Mouse (Mus musculus) c-Kit-negative CD71-positive TER-119-positive erythroid progenitor cells, embryonic 14.5 days (primary cell): Measurements from ENCODE around the gene Ldlrad3.

Experiments
- DNase-seq: peaks from one replicate; pipeline ENCODE4 v3.0.0-alpha.2; 2013; ENCODE audit warnings: low read depth, low spot score

The Ldlrad3 gene

GRCm38 (mm10) chr2:102190956-102191355 is 4.8 kb upstream of the Ldlrad3 start:
- DNase-seq = no peak

DNA sequence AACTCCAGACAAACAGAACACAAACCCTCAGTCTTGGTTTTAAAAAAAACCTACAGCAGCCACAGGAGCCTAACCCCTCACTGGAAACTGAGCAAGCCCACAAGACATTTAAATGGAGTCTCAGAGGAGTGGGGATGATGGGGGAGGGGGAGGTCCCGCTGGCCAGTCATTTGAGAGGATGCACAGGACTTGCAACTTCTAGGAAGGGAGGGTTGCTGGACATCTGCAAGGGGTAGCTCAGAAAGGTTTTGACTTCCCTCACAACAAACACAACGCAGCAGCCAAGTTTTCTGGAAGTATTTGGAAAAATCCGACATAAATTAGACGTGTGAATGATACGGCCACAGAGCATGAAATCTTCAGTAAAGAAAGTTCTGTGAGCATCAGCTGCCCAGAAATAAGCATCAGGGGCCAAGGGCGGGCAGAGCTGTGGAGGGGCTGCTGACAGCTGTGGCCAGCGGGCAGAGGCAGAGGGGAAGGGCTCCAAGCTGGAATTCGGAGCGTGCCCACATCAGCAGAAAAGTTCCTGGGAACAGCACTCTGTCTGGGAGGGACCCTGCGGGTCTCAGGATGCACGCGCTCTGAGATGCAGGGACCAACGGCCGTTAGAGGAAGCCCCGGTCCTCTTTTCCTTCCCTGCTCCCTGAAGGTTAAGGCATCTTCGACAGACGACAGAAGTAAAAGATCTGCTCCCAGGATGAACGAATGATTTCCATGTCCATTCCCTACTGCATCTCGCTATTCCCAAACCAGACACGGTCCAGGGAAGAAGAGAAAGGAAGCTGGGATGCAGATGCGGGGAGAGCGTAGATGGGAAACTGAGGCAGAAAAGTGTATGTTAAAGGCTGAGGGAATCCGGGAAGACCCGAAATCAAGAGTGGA is 875 bp downstream of the Ldlrad3 start:
- no peak for DNase-seq

GRCm38 (mm10) chr2:102183720-102184480 is 2.3 kb downstream of the Ldlrad3 start:
- no peak for DNase-seq

DNA sequence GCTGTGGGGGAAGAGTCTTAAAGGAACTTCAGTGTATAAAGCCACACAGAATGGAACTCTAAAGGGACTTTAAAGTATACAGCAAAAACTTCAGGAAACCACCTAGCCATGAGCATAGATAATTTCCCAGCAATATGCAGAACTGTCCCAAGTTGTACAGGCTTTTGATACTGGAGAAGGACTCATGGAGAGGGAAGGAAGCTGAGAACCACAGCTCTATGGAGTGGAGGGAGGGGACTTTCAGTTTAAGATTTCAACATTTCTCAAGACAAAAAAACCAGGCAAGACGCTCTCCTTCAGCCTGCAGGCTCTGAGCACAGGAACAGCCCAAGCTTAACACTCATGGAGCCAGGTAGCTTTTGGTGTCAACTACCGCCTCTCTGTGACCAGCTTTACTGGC is 4.7 kb downstream of the Ldlrad3 start:
- no peak for DNase-seq

DNA sequence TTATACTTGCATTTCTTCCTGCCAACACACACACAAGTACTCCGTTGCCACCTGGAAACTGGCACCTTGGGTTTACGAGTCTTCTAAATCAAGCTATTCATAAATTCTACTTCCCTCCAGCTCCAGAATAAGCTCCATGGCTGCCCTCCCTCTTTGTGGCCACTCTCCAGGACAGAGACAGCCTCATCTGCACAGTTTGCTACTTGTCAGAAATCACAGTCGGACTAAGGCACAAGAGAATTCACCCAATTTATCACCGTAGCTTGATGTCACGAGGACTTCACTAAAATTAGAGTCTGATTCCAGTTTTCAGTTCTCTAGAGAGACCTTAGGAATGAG is 9.8 kb downstream of the Ldlrad3 start:
- no peak for DNase-seq

GRCm38 (mm10) chr2:102175741-102176433 is 10.3 kb downstream of the Ldlrad3 start:
- no peak for DNase-seq

DNA sequence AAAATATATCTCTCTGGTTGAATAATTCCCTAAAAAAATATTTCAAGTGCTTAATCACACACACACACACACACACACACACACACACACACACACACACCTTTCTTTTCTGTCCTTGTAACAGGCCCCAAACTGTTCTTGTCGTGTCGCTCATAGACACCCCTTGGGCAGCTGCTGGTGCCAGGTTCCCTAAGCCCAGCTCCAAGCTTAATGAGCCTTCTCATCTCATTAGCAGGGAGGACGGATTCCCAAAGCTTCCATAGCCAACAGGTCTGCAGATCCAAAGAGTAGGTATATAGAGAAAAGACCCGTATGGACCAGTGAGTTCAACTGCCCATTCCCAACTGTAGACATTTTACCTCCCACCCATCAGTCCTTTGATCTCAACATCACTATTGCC is 13.7 kb downstream of the Ldlrad3 start:
- DNase-seq = no peak

GRCm38 (mm10) chr2:102166550-102167325 is 19.4 kb downstream of the Ldlrad3 start:
- no peak for DNase-seq

- DNase-seq = no peak
Observed at GRCm38 (mm10) chr2:102163106-102163505, 23.1 kb downstream of the Ldlrad3 start.

- no peak for DNase-seq
Observed at GRCm38 (mm10) chr2:102157555-102157954, 28.6 kb downstream of the Ldlrad3 start.

- DNase-seq = no peak
Observed at GRCm38 (mm10) chr2:102157010-102157409, 29.2 kb downstream of the Ldlrad3 start.

DNA sequence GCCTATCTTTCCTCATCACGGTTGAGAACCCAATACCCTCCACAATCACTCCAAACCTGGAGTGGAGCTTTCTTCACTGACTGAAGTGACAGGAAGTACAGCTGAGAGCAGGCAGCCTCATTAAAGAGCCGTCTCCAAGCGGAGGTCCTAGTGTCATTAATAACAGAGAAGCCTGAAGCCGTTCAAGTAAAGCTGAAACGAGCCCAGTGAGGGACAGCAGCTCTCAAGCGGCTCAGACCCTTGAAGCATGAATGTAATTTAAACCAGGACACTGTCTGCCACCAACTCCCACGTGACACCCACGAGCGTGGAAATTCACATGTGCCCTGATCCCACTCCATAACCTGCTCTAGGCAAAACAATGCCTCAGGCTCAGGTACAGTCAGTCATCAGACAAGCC is 29.7 kb downstream of the Ldlrad3 start:
- DNase-seq = no peak

GRCm38 (mm10) chr2:102155306-102156015 is 30.7 kb downstream of the Ldlrad3 start:
- DNase-seq = no peak

GRCm38 (mm10) chr2:102154771-102155211 is 31.4 kb downstream of the Ldlrad3 start:
- no peak for DNase-seq

DNA sequence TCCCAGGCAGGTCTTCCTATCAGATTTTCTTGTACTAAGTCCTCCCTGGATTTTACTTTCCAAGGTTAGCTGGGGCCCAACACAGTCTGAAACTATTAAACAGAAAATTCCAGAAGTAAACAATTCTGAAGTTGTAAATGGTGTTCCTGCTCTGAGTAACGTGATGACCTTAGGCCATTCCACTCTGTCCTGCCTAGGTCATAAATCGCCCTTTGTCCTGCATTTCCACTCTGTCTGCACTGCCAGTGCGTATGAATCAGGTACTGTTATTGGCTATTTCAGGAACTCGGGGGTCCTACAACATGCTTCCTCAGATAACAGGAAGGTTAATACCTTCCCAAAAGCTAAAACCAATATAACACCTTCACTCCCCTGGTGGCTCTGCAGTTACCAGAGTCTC is 31.9 kb downstream of the Ldlrad3 start:
- DNase-seq = no peak

DNA sequence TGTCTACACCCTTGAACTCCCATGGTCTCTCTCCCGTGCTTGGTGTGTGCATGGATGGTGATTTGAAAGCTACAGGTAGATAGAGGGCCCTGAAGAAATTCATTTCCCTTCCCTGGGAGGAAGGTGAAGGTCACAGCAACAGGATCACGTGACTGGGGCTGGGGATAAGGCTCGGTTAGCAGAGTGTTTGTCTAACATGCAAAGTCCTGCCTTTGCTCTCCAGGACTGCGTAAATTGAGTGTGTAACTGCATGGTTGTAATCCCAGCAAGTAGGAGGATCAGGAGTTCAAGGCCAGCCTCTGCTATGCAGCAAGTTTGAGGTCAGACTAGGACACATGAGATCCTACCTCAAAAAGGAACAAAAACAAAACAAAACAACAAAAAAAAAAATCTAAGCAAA is 32.7 kb downstream of the Ldlrad3 start:
- no peak for DNase-seq

GRCm38 (mm10) chr2:102152851-102153250 is 33.3 kb downstream of the Ldlrad3 start:
- no peak for DNase-seq

DNA sequence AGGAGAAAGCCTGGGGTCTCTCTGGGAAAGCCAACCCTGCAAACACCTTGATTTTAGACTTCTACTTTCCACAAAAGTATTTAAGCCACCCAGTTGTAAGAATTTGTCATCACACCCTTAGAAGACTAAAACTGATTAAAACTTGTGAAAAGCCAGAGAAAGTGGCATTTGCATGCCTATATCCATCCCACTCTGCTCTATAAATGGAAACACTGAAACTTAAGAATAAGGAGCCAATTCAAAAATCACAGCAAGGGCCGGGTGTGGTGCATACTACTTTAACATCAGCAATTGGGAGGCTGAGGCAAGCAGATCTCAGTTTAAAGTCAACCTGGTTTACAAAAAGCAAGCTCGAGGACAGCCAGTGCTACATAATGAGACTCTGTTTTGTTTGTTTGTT is 37.1 kb downstream of the Ldlrad3 start:
- DNase-seq = no peak

- no peak for DNase-seq
Observed at GRCm38 (mm10) chr2:102148093-102148492, 38.1 kb downstream of the Ldlrad3 start.

GRCm38 (mm10) chr2:102147561-102147960 is 38.6 kb downstream of the Ldlrad3 start:
- DNase-seq = no peak

GRCm38 (mm10) chr2:102146386-102146785 is 39.8 kb downstream of the Ldlrad3 start:
- DNase-seq = no peak
